Mouse (Mus musculus) embryonic facial prominence, embryonic 10.5 days (tissue): Measurements from ENCODE around the gene Fam129c. TPM values are rescaled to one million over a fixed set of nuclear protein-coding genes. Genes with fewer than 3 reads are reported as not detected.
A peak's percentile ranks its signal among the peaks of the same experiment; 100 is the strongest.

Source experiments
- DNase-seq: peaks from one replicate; pipeline ENCODE4 v3.0.0-alpha.2; 2017; ENCODE audit warnings: low spot score
- H3K27ac ChIP-seq: fragments of 300-500 bp; sonication (generic); replicated peaks from 2 replicates; pipeline ENCODE4 v1.5.1; 2016; ENCODE audit warnings: mild to moderate bottlenecking
- H3K27me3 ChIP-seq: fragments of 300-500 bp; sonication (generic); replicated peaks from 2 replicates; pipeline ENCODE4 v1.6.1; 2016; ENCODE audit warnings: low read depth, mild to moderate bottlenecking; ENCODE audit not compliant: poor library complexity, severe bottlenecking
- H3K36me3 ChIP-seq: fragments of 300-500 bp; sonication (generic); replicated peaks from 2 replicates; pipeline ENCODE4 v1.6.1; 2016; ENCODE audit warnings: mild to moderate bottlenecking, moderate library complexity
- H3K4me1 ChIP-seq: fragments of 300-500 bp; sonication (generic); 2 replicates; pipeline ENCODE4 v1.6.1; 2016
- H3K4me3 ChIP-seq: fragments of 300-500 bp; sonication (generic); 2 replicates; pipeline ENCODE4 v1.5.1; 2016; ENCODE audit warnings: mild to moderate bottlenecking, moderate library complexity
- H3K9me3 ChIP-seq: fragments of 300-500 bp; sonication (generic); 2 replicates; pipeline ENCODE4 v1.6.1; 2016; ENCODE audit warnings: mild to moderate bottlenecking
- WGBS: fragments of 180-500 bp; shearing (Covaris S2); methylation state at CpG from one replicate; pipeline ENCODE4 v1.1.7; 2016; 5-methylcytosine and 5-hydroxymethylcytosine counted together
- polyA plus RNA-seq: library from polyadenylated mRNA; unstranded; fragments of >200 nt; fragmentation: Nextera tagmentation; extraction: Ambion mirVana; gene quantifications from 2 replicates; pipeline ENCODE4 v1.2.1, GENCODE M21; 2016

Fam129c gene
- polyA plus RNA-seq, 1 experiment from 2014 or later, result 5.0 TPM

DNA sequence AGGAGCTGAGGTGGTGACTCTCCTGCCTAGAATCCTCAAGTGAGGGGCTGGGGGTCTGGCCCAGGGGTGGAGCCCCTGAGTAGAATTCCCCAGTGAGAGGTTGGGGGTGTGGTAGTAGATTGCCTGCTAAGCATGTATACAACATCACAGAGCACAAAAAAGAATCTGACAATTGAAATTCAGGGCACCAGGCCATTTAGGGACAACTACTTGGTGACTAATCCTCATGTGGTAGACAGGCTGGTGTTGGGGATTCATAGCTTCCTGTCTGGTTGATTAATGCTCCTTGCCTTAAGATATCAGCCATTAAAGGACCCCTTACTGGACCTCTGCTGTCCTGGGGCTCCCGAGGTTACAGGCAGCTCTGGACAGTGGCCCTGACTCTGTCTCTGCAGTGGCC lies 18.4 kb upstream of the Fam129c start:
- WGBS, result 85% methylated on average over 1 of the region's 1 CpGs
- Histone ChIP-seq H3K4me3 (no peak overlapping the region), H3K36me3 (peaks cover 21% of the 10 kb centered on the region), H3K9me3 (no peaks in the 10 kb centered on the region), H3K27me3 (peaks cover 33% of the 10 kb centered on the region), H3K27ac (no peak overlapping the region), H3K4me1 (no peaks in the 10 kb centered on the region)
- no peak for DNase-seq

DNA sequence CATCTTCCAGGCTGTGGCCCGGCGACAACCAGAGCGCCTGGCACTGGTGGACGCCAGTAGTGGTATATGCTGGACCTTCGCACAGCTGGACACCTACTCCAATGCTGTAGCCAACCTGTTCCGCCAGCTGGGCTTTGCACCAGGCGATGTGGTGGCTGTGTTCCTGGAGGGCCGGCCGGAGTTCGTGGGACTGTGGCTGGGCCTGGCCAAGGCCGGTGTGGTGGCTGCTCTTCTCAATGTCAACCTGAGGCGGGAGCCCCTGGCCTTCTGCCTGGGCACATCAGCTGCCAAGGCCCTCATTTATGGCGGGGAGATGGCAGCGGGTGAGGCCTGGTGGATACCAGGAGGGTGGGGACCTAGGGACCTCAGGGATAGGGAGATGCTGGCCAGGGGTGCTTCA lies 18.0 kb upstream of the Fam129c start:
- WGBS, result 89% methylated on average over 14 of the region's 14 CpGs
- no peak for DNase-seq
- H3K9me3 ChIP-seq, result no peaks in the 10 kb centered on the region
- H3K36me3 ChIP-seq, result peaks cover 25% of the 10 kb centered on the region
- peaks cover 33% of the 10 kb centered on the region for H3K27me3 ChIP-seq
- no peak overlapping the region for H3K27ac ChIP-seq
- H3K4me3 ChIP-seq, result no peak overlapping the region
- no peaks in the 10 kb centered on the region for H3K4me1 ChIP-seq

GRCm38 (mm10) chr8:71580201-71580600 lies 17.2 kb upstream of the Fam129c start:
- H3K9me3 ChIP-seq, result no peaks in the 10 kb centered on the region
- H3K4me3 ChIP-seq, result no peak overlapping the region
- H3K27ac ChIP-seq, result no peak overlapping the region
- peaks cover 33% of the 10 kb centered on the region for H3K36me3 ChIP-seq
- no peak for DNase-seq
- peaks cover 33% of the 10 kb centered on the region for H3K27me3 ChIP-seq
- WGBS, result 34% methylated on average over 9 of the region's 9 CpGs
- no peaks in the 10 kb centered on the region for H3K4me1 ChIP-seq

GRCm38 (mm10) chr8:71586891-71587290 lies 10.6 kb upstream of the Fam129c start:
- peaks cover 31% of the 10 kb centered on the region for H3K36me3 ChIP-seq
- WGBS, result 80% methylated on average over 2 of the region's 2 CpGs
- no peaks in the 10 kb centered on the region for H3K9me3 ChIP-seq
- DNase-seq, result peak; percentile 62
- H3K4me1 ChIP-seq, result peaks cover 9% of the 10 kb centered on the region
- H3K4me3 ChIP-seq, result no peak overlapping the region
- peaks cover 16% of the 10 kb centered on the region for H3K27me3 ChIP-seq
- no peak overlapping the region for H3K27ac ChIP-seq

DNA sequence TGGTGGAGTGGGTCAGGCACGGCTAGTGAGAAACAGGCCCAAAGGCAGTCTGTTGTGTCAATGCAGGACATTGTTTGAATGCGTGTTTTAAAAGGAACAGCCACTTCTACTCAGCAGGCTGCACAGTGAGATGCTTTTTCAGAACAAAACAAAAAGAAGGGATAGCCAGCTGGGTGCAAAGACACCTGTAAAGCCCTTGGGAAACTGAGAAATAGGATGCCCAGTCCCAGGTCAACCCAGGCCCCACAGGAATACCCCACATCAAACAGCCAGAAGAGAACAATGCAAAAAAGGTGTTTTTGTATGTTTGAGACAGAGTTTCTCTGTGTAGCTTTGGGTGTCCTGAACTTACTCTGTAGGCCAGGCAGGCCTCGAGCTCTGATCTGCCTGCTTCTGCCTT lies 8.7 kb upstream of the Fam129c start:
- Histone ChIP-seq H3K4me1 (peaks cover 22% of the 10 kb centered on the region), H3K9me3 (no peaks in the 10 kb centered on the region), H3K27me3 (peaks cover 16% of the 10 kb centered on the region), H3K4me3 (no peak overlapping the region), H3K36me3 (peaks cover 33% of the 10 kb centered on the region), H3K27ac (no peak overlapping the region)
- DNase-seq, result no peak
- 63% methylated on average over 3 of the region's 3 CpGs for WGBS

- peak overlapping the region; percentile 97; the same call in 1 of the 2 replicates for H3K27ac ChIP-seq
- no peaks in the 10 kb centered on the region for H3K9me3 ChIP-seq
- WGBS, result 33% methylated on average over 5 of the region's 5 CpGs
- H3K4me3 ChIP-seq, result peak overlapping the region; percentile 93
- H3K27me3 ChIP-seq, result peaks cover 16% of the 10 kb centered on the region
- H3K36me3 ChIP-seq, result peaks cover 28% of the 10 kb centered on the region
- peaks cover 37% of the 10 kb centered on the region for H3K4me1 ChIP-seq
- DNase-seq, result no peak
Observed at GRCm38 (mm10) chr8:71591017-71591416, 6.4 kb upstream of the Fam129c start.

GRCm38 (mm10) chr8:71591471-71592373 lies 5.7 kb upstream of the Fam129c start, which contains the start of gene Pgls:
Gene Pgls (plus strand): TSS chr8:71592176.
- H3K27me3 ChIP-seq, result peaks cover 16% of the 10 kb centered on the region
- H3K27ac ChIP-seq, result peak within 1 kb of the TSS; percentile 97
- under 1% methylated on average over 71 of the region's 71 CpGs for WGBS
- H3K36me3 ChIP-seq, result peaks cover 23% of the 10 kb centered on the region
- H3K9me3 ChIP-seq, result no peaks in the 10 kb centered on the region
- H3K4me1 ChIP-seq, result peaks cover 42% of the 10 kb centered on the region
- DNase-seq, result peak; percentile 97
- H3K4me3 ChIP-seq, result peak within 1 kb of the TSS; percentile 93

DNA sequence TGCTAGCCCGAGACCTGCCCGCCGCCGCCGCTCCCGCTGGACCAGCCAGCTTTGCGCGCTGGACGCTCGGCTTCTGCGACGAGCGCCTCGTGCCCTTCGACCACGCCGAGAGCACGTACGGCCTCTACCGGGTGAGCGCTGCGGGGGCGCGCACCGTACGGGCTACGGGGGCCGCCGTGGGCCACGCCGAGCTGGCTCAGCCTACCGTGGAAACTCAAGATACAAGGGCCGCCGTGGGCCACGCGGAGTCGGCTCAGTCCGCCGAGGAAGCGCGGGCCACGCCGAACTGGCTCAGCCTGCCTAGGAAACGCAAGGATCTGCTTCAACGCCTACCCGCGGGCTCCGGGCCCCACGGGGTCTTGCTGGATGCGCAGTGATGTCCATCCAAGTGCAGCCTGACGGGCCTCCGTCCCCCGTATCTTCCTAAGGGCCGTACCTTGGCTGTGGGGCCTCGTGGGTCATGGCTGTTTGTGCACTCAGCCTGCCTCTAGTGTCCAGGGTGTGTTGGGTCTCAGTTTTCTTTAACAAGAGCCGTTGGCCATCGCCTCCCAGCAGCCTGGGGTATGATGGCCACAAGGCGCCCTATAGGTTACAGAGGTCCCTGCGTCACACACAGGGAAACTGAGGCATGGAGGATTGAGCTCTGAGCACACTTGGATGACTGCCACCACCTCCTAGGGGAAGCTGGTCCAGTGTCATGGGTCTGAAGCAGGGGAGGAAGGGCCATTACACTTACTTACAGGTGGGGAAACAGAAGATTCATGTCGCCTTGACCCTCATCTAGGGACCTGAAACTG lies 4.9 kb upstream of the Fam129c start:
- no peaks in the 10 kb centered on the region for H3K9me3 ChIP-seq
- peaks cover 42% of the 10 kb centered on the region for H3K4me1 ChIP-seq
- peaks cover 16% of the 10 kb centered on the region for H3K27me3 ChIP-seq
- DNase-seq, result no peak
- 5% methylated on average over 60 of the region's 60 CpGs for WGBS
- peaks cover 20% of the 10 kb centered on the region for H3K36me3 ChIP-seq
- H3K27ac ChIP-seq, result peak overlapping the region; percentile 97
- peak overlapping the region; percentile 93 for H3K4me3 ChIP-seq

GRCm38 (mm10) chr8:71593556-71594323 lies 3.7 kb upstream of the Fam129c start:
- H3K36me3 ChIP-seq, result peaks cover 20% of the 10 kb centered on the region
- H3K9me3 ChIP-seq, result no peaks in the 10 kb centered on the region
- 95% methylated on average over 8 of the region's 8 CpGs for WGBS
- peak overlapping the region; percentile 93; the same call in 1 of the 2 replicates for H3K4me3 ChIP-seq
- peaks cover 42% of the 10 kb centered on the region for H3K4me1 ChIP-seq
- H3K27me3 ChIP-seq, result peaks cover 16% of the 10 kb centered on the region
- DNase-seq, result no peak
- H3K27ac ChIP-seq, result no peak overlapping the region

DNA sequence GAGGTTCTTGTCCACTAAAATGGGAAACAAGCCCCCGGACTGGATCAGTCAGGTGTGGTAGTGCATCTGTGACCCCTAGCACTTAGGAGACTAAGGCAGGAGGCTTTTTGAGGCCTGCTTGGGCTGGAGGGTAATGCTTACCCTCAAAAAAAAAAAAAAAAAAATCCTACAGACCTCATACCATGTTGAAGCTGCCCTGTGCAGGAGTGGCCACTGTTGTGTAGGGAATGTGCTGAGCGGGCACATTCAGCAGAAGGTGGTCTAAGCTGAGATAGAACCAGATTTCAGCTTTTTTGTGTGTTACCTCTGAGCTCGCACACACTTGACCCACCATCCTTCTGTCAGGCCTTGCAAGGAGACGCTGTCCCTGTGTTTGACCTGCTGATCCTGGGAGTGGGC lies 3.1 kb upstream of the Fam129c start:
- 0 out of 2 replicates have a peak overlapping the region, but pooled peaks have one; percentile 1 for H3K4me3 ChIP-seq

GRCm38 (mm10) chr8:71595862-71596261 lies 1.6 kb upstream of the Fam129c start:
- Histone ChIP-seq H3K4me1 (peaks cover 39% of the 10 kb centered on the region), H3K4me3 (peak overlapping the region; percentile 31), H3K27me3 (peaks cover 22% of the 10 kb centered on the region), H3K9me3 (no peaks in the 10 kb centered on the region), H3K27ac (peak overlapping the region; percentile 55), H3K36me3 (peaks cover 25% of the 10 kb centered on the region)
- WGBS, result 8% methylated on average over 27 of the region's 27 CpGs
- peak; percentile 92 for DNase-seq

More for the DNA sequence above, 3.1 kb upstream of the Fam129c start:
- WGBS, result 92% methylated on average over 4 of the region's 4 CpGs
- Histone ChIP-seq H3K36me3 (peaks cover 25% of the 10 kb centered on the region), H3K4me1 (peaks cover 42% of the 10 kb centered on the region), H3K27ac (no peak overlapping the region), H3K9me3 (no peaks in the 10 kb centered on the region), H3K27me3 (peaks cover 20% of the 10 kb centered on the region)
- DNase-seq, result no peak

GRCm38 (mm10) chr8:71596384-71596783 lies 1.1 kb upstream of the Fam129c start:
- Histone ChIP-seq H3K9me3 (no peaks in the 10 kb centered on the region), H3K4me1 (peaks cover 33% of the 10 kb centered on the region), H3K27me3 (peaks cover 25% of the 10 kb centered on the region), H3K36me3 (peaks cover 25% of the 10 kb centered on the region), H3K4me3 (0 out of 2 replicates have a peak overlapping the region, but pooled peaks have one; percentile 31), H3K27ac (no peak overlapping the region)
- 58% methylated on average over 6 of the region's 6 CpGs for WGBS
- no peak for DNase-seq
